Mouse (Mus musculus) splenic B cell, adult 2 months (primary cell): ENCODE results near the gene Rab6a.
"Not testable (repeated sequence)": the region's sequence is repeated elsewhere in the genome, so short reads cannot be mapped to it uniquely, and the experiment has no call there.

ENCODE experiments used
- DNase-seq: peaks from one replicate; pipeline ENCODE4 v3.0.0-alpha.2; 2011; ENCODE audit warnings: low read depth, low spot score
- H3K27me3 ChIP-seq: 2 replicates; pipeline ENCODE4 v1.6.1; 2012; ENCODE audit warnings: mild to moderate bottlenecking, low read length, moderate library complexity, mixed read lengths; ENCODE audit not compliant: control insufficient read depth, poor library complexity, insufficient read depth, severe bottlenecking
- H3K36me3 ChIP-seq: 2 replicates; pipeline ENCODE4 v1.6.1; 2012; ENCODE audit warnings: mild to moderate bottlenecking, low read length, moderate library complexity, mixed read lengths; ENCODE audit not compliant: control insufficient read depth, poor library complexity, insufficient read depth, severe bottlenecking

Gene Rab6a

DNA sequence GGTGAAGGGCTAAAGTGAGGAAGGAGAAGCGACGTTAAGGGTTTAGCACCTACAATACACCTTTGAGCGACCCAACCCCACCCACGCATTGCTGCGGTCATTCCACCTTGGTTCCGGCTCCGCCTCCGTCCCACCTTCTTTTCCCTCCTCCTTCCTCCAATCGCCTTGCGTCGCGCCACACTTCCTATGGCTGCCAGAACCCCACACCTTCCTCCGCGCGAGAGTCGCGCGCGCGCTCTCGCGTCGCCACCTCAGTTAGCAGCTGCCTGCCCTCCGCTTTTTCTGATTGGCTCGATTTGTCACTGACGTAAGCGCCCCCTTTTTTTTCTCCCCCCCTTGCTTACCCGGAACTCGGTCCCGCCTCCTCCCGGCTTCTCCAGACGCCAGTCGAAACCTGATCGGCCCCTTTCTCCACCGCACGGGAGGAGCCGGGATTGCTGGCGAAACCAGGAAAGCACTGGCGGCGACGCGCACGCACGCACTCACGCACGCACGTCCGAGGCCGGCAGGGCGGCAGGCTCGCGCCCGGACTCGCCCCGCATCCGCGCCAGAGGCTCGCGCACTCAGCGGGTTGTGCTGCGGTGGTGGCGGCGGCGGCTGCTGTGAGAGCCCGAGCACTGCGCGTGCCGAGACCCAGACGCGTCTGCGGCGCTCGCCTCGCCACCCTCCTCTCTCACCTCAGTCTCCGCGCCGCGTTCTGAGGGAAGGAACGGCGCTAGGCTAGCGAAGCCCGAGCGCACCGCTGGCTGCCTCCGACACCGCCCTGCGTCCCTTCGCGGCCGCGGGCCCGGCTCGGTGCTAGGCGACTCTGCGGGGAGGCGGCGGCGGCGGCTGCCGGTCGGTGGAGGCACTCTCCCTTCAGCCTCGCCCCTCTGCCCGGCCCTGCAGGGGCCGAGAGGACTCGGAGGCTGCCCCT is at the start of gene Rab6a:
TSS of gene Rab6a (plus strand) at position 197 of the 916 bp plus-strand sequence.
- H3K27me3 ChIP-seq, result no peaks in the 10 kb centered on the region
- peak; percentile 98 for DNase-seq
- no peaks in the 10 kb centered on the region for H3K36me3 ChIP-seq

DNA sequence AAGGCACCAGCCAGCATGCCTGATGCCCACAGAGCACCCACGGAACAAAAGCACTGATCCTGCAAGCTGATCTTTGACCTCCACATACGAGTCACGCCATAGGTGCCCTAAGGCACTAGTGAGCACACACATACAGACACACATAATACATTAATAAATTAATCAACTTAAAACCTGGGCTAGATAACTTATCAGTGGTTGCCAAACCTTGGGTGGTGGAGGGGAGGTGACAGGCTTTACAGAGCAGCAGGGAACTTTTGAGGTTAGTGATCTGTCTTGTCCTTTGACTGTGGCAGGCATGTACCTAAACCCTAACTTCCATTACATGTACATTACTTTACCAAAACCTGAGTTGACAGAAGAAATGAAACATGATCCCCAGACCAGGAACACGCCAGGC is 47.9 kb upstream of the Rab6a start:
- no peaks in the 10 kb centered on the region for H3K27me3 ChIP-seq
- DNase-seq, result no peak
- H3K36me3 ChIP-seq, result no peaks in the 10 kb centered on the region; the same call in 1 of the 2 replicates

DNA sequence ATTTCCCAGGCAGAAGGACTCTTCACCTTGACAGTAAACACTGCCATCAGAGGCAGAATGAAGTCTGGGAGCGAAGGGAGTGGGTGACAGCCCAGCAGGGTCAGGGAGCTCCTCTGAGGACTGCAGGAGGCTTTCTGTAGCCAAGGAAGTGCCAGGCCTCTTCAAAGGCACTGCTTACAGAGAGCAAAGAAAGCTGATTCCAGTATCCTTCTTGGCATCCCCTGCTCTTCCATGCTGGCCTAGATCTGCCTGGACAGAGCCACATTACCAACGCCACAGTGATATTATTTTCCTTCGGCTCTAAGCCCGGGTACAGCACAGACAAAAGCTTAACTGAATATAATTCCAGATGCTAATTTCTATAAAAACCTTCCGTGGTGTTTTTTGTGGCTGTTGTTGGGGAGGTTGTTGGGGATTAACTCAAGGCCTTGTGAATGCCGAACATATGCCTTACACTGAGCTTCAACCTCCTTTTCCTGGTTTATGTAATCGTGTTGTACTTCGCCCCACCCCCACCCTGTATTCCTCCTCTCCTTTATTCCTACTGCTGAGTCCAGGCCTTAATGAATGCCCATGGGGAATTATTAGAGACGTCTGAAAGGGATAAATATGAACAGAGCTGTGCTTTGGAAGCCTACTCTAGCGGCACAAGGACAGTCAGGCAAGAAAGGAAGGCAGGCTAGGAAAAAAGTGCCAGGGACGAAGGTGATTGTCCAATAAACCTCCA is 45.2 kb upstream of the Rab6a start:
- Histone ChIP-seq H3K36me3 (no peaks in the 10 kb centered on the region; the same call in 1 of the 2 replicates), H3K27me3 (no peaks in the 10 kb centered on the region)
- no peak for DNase-seq

DNA sequence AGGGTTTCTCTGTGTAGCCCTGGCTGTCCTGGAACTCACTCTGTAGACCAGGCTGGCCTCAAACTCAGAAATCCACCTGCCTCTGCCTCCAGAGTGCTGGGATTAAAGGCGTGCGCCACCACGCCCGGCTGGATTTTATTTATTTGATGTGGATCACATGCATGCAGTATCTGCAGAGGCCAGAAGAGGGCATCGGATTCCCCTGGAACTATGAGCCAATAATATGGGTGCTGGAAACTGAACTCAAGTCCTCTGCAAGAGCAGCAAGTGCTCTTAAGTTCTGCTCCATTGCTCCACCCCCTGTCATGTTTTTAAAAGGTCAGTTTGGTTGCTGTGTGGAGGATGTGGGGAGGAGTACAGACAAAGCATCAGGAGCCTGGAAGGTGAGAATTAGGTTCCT is 40.0 kb upstream of the Rab6a start:
- H3K27me3 ChIP-seq, H3K36me3 ChIP-seq: not testable (repeated sequence)
- peak; percentile 39 for DNase-seq

DNA sequence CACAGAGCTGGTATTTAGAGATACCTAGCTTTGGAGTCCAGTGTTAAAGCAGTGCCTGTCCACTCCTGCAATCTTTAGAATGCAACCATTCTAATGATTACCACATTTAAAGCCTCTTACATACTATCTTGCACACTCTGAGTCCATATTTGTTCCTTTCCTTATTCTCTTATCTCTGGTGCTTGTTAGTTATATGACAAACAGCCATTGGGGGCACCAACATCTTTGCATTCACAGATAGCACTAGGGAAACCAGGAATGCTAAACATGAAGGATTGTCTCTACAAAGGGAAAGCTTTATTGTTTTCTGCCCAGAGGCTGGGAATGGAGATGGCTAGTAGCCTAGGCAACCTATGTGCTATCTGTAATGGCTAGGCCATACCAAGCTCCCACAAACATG is 37.3 kb upstream of the Rab6a start:
- H3K36me3 ChIP-seq, result 0 out of 2 replicates have a peak, but pooled peaks cover 2% of the 10 kb centered on the region
- DNase-seq, result no peak

DNA sequence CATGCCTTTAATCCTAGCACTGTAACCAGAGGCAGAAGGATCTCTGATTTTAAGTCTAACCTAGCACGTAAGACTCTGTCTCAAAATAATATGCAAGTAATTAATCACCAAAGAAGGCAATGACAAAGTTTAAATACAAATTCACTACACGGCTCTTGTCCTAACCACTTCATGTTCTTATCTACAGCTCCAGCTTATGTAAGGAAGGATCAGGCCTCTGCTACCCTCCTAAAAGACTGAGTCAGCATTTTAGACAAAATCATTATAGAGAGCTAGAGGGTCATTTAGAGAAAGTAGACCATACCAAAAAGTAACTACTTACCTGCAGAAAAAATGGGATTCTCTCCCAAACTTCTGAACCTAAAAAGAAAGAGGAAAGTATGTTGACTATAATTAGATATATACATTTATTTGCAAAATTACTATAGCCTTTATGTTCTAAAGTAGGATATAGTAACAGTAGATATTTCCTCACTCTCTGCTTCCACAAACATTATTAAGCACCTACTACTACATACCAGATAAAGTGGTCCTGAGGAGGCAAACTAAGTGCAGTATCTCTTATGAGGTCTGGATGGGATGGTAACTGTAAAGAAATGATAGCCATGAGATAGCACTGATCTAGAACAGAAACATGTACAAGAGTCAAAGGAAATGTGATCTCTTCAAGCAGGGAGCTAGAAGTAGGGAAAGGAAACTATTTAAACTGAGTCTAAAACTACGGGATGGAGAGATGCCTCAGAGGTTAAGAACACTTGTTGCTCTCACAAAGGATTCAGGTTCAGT is 36.1 kb upstream of the Rab6a start:
- Histone ChIP-seq H3K27me3 (no peaks in the 10 kb centered on the region), H3K36me3 (0 out of 2 replicates have a peak, but pooled peaks cover 2% of the 10 kb centered on the region)
- DNase-seq, result no peak

More for the DNA sequence above, 37.3 kb upstream of the Rab6a start:
- H3K27me3 ChIP-seq, result no peaks in the 10 kb centered on the region

DNA sequence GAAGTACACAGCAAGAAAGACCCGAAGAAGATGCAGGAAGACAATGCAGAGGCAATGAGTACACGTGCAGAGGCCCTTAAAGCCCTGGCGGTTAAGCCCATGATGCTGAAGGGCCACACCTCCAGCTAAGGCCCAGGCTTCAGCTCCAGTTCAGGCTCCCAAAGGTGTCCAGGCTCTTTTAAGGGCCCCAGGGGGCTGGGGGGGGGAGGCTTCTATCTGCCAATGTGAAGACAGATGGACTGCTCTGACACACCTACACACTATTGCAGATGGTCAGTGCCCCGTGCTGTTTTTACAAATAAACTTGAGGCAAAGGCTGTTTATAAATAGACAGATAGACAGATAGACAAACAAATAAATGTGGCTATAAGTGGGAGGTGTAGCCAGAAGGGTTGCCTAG is 35.1 kb upstream of the Rab6a start:
- DNase-seq, result no peak
- Histone ChIP-seq H3K36me3 (0 out of 2 replicates have a peak, but pooled peaks cover 2% of the 10 kb centered on the region), H3K27me3 (no peaks in the 10 kb centered on the region)

DNA sequence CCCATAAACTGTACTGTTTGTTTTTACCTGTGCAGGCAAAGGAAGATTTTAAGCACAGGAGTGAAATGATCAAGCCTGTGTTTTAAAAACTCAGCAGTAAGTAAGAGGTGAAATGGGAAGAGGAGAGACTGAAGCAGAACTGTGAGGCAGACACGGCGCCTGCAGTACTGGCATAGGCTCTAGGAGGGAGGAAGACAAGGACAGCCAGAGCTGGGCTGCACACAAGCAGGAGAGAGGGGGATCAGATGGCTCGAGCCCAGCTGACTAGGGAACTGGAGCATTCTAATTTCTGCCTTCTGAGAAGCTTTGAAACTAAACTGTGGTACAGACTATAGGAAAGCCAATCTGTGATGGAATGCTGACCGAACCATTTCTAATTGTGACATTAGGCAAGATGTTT is 34.5 kb upstream of the Rab6a start:
- DNase-seq, result no peak
- Histone ChIP-seq H3K36me3 (0 out of 2 replicates have a peak, but pooled peaks cover 2% of the 10 kb centered on the region), H3K27me3 (no peaks in the 10 kb centered on the region)

DNA sequence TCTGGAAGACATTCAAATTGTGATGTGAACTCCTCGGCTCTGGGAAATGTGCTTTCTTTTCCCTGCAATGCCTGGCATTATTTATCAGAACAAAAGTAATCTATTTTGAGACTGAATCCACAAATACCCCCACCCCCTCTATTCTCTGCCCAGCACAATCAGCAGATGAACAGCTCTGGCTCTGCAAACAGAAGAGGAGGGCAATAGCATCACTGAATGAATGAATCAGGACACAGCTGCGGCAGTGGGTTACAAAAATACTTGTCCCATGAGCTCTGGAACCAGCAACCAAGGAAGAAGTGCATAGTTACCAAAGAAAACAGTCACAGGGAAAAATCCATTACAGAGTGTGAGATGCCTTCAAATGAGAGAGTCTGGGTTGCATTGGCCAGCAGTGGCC is 28.4 kb upstream of the Rab6a start:
- H3K36me3 ChIP-seq, result no peaks in the 10 kb centered on the region
- no peak for DNase-seq
- no peaks in the 10 kb centered on the region for H3K27me3 ChIP-seq

DNA sequence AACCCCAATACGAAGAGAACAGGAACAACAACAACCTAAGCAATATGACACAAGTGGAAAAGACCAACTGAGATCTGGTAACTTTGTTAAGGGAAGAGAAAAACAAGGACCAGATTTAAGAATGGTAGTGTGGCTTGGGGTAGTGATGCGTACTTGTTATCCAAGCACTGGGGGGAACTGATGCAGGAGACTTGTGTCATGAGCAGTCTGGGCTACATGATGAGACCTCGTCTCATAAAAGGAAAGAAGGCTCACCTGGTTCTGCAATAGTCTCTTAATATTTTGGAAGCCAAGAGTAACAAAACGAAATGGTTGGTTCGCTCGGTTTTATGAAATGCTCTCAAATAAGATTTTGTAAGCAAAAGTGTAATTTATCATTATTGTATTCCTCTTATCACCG is 25.0 kb upstream of the Rab6a start:
- DNase-seq, result peak; percentile 4
- no peaks in the 10 kb centered on the region for H3K27me3 ChIP-seq
- H3K36me3 ChIP-seq, result no peaks in the 10 kb centered on the region

DNA sequence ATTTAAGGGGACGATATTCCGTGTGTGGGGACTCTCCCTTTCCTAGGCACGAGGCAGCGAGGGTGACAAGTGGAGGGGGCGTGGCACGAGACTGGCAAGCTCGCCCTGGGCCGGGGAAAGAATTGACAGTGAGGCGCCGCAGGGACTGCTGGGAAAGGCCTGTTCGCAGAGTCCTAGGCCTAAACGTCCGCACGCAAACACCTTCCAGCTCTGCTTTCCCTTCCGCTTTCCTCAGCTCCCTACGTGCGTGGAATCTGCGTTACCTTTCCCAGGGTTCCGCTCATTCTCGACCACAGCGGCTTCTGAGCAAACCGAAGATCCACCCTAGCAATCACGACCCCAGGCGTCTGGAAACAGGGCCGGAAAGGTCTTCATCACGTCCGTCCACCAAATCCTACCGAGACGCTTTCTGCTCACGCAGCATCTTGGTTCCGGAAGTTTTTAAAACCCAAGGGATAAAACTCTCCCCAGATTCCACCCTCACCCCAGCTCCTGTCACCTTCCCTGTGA is 24.4 kb upstream of the Rab6a start:
- H3K36me3 ChIP-seq, result no peaks in the 10 kb centered on the region
- peak; percentile 87 for DNase-seq
- H3K27me3 ChIP-seq, result no peaks in the 10 kb centered on the region

DNA sequence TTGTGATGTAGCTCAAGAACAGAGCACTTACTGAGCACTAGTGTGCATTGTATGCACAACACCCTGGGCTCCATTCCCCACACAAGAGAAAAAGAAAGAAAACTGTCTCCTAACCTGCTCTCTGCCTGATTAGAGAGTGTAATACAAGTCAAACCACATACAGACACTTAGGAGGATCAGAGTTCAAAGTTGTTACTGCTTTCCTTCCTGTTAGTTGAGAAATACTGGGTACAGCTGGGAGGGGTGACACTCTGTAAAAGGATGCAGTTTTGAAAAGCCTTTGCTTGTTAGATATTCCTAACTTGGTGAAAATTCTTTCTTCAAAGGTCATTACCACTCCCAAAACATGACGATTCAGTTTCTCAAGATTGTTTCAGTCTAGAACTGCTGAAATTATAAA is 17.4 kb upstream of the Rab6a start:
- Histone ChIP-seq H3K27me3 (no peaks in the 10 kb centered on the region), H3K36me3 (no peaks in the 10 kb centered on the region)
- DNase-seq, result no peak

DNA sequence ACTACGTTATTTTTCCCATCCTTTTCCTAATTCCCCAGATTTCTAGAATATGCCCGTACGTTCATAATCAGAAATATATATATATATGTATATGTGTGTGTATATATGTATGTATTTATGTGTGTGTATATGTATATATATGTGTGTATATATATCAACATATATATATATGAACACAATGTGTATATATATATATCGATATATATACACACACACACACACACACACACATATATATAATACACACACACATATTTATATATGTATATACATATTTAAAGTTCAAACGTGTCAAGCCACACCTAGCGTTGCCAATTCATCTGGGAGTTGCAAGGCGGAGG is 16.7 kb upstream of the Rab6a start:
- no peak for DNase-seq
- Histone ChIP-seq H3K36me3 (no peaks in the 10 kb centered on the region), H3K27me3 (no peaks in the 10 kb centered on the region)

DNA sequence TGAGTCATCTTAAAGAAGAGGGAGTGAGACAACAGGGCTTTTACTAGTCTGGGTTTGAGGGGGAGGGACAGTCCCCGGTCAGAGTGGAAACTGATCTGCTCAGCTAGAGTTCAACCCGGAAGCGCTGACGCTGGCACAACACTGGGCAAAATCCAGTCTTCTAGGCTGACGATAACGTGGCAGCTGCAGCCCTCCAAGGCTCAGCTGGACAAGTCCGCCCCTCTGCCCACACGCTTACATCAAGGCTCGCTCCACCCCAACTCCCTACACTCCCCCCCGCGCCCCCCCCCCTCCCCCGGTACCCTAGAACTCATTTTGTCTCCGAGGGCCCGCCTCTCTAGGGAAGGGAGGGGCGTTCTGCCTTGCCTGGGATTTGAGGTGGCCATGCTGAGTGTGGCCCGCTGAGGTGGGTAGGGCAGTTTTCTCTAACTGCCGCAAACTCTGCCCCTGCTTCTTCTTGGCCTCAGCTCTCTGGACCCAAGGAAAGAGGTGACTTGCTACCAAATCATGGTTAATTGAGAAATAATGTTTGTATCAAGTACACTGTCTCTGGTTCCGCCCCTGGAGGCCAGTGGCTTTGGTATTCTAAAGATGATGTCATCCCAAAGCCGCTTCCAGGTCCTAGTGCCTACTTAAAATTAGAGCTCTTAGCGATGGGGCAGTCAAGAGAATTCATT is 16.2 kb upstream of the Rab6a start:
- Histone ChIP-seq H3K27me3 (no peaks in the 10 kb centered on the region), H3K36me3 (no peaks in the 10 kb centered on the region)
- DNase-seq, result peak; percentile 87
